Mouse (Mus musculus): ENCODE measurements around the gene Ranbp3.

GRCm38 (mm10) chr17:56757416-56758123, 84.5 kb downstream of the Ranbp3 start, which contains the start of gene Nrtn:
- no peak for TF ChIP-seq CTCF (IDR thresholded peaks at IDR 0.05; ENCODE audit: low read depth)
- no peak for TF ChIP-seq EP300 (IDR thresholded peaks at IDR 0.05; ENCODE audit: low read depth)

All from liver, embryonic 14.5 days (tissue).